Mouse (Mus musculus): Measurements from ENCODE around the gene Hist1h2bg.

DNA sequence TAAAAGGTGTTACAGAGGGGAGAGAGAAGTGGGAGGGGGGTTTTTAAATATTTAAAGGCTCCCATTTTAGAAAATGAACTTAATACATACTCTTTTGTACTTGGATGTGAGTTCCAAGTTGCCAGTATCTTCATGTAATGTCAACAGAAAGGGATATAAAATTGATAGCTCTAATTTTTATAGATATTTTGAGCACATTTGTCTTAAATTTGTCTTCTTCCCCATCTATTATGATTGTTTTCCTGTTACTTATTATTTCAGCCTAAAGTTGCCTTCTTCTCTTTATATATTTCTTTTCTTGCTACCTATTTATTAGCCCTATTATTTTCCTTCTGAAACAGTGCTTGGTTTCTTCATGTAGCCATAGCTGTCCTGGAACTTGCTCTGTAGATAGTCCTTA is 18.2 kb upstream of the Hist1h2bg start, which contains the start of gene Hist1h1d:
- TF ChIP-seq CTCF (IDR thresholded peaks at IDR 0.05; ENCODE audit: low read depth) (no peak), EP300 (IDR thresholded peaks at IDR 0.05; ENCODE audit: low read depth) (no peak)

Measured in heart, postnatal 0 days (tissue).